Mouse (Mus musculus) frontal cortex, adult 2 months (tissue): ENCODE measurements around the gene Slc2a9. TPM values are rescaled to one million over a fixed set of nuclear protein-coding genes. Genes with fewer than 3 reads are reported as not detected.

Source experiments
- DNase-seq, 2 experiments: peaks; one replicate each; pipeline ENCODE4 v3.0.0; 2022; ENCODE audit warnings: low spot score in 1 of 2; ENCODE audit errors: extremely low spot score in 1 of 2
- polyA plus RNA-seq: library from polyadenylated mRNA; depleted of rRNA; stranded (reverse); fragments of >200 nt; gene quantifications from 2 replicates; pipeline ENCODE4 v1.2.3, GENCODE M21; 2012; rRNA removed

The Slc2a9 gene
- polyA plus RNA-seq, 1 experiment: 1.7 TPM

- no peak for DNase-seq
Observed at GRCm38 (mm10) chr5:38305241-38305640, 197.7 kb downstream of the Slc2a9 start.

DNA sequence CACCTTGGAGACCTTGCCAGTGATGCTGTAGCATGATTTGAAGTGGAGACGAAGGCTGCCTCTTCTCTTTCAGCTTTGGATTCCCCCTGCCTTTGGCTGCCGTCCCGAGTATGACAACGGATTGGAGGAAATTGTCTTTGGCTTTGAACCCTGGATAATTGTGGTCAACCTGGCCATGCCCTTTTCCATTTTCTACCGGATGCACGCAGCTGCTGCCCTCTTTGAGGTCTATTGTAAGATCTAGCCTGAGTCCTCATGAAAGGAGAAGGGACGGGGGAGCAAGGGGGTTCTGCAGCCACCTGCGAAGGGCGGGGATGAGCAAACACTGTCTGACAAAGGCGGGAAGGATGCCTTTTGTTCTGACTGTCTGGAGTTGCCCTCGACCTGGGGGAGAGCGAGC is 200.3 kb downstream of the Slc2a9 start:
- no peak for DNase-seq

DNA sequence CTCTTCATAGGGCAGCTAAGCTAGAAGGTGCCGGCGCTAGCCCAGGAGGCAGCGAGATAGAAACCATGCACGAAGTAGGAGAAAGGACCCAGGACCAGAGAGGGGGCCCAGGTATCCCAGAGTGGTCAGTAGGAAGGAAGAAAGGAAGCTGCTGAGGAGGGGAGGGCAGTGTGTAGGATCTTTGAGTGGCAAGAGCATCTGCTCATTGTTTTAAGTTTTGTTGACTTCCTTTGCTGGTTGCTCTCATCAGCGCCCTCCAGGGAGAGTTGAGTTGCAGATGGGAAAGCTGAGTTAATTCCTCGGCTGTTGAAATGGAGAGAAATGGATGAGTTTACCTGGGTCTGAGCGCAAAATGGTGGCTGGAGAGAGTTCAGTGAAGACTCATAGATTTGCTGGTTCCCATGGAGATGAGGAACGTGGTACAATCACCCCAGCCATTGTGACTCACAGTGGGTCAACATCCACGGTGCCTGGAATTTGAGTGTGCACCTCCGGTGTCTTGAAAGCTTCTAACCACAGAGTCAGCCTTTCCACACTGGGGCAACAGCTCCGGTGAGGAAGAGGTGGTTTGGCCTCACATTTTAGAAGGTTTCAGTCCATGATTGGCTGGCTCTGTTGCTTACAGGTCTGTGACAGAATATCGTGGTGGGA is 201.1 kb downstream of the Slc2a9 start:
- DNase-seq: no peak

Other genes starting within 250 kb of the Slc2a9 start
- gene Tmem128, start 243.0 kb downstream of the Slc2a9 start, polyA plus RNA-seq: 45.7 and 47.2 TPM in 2 replicates
- 0.24 and 0.32 TPM in 2 replicates for gene Otop1, start 227.2 kb downstream of the Slc2a9 start, polyA plus RNA-seq
- 1.5 and 1.8 TPM in 2 replicates for gene Drd5, start 183.8 kb downstream of the Slc2a9 start, polyA plus RNA-seq
- gene Wdr1, start 60.1 kb upstream of the Slc2a9 start, polyA plus RNA-seq: 167 and 173 TPM in 2 replicates
- gene Zfp518b, start 181.7 kb upstream of the Slc2a9 start, polyA plus RNA-seq: 6.9 and 8.0 TPM in 2 replicates